Mouse (Mus musculus): ENCODE measurements around the gene Adamtsl3. TPM values are rescaled to one million over a fixed set of nuclear protein-coding genes. Genes with fewer than 3 reads are reported as not detected.

Adamtsl3 gene
- total RNA-seq (2021), result 10 to 100 TPM; 12.8 to 19.0 TPM
- long read RNA-seq, experiment 1, full-length matches to known transcripts, result 2 of 9 reads
- long read RNA-seq, experiment 1, partial matches to known transcripts, result 3 of 9 reads
- long read RNA-seq, experiment 1, other reads (novel, unspliced or antisense), result 4 of 9 reads
- long read RNA-seq, experiment 2, full-length matches to known transcripts, result 3 of 7 reads
- long read RNA-seq, experiment 2, partial matches to known transcripts, result 2 of 7 reads
- long read RNA-seq, experiment 2, other reads (novel, unspliced or antisense), result 2 of 7 reads

DNA sequence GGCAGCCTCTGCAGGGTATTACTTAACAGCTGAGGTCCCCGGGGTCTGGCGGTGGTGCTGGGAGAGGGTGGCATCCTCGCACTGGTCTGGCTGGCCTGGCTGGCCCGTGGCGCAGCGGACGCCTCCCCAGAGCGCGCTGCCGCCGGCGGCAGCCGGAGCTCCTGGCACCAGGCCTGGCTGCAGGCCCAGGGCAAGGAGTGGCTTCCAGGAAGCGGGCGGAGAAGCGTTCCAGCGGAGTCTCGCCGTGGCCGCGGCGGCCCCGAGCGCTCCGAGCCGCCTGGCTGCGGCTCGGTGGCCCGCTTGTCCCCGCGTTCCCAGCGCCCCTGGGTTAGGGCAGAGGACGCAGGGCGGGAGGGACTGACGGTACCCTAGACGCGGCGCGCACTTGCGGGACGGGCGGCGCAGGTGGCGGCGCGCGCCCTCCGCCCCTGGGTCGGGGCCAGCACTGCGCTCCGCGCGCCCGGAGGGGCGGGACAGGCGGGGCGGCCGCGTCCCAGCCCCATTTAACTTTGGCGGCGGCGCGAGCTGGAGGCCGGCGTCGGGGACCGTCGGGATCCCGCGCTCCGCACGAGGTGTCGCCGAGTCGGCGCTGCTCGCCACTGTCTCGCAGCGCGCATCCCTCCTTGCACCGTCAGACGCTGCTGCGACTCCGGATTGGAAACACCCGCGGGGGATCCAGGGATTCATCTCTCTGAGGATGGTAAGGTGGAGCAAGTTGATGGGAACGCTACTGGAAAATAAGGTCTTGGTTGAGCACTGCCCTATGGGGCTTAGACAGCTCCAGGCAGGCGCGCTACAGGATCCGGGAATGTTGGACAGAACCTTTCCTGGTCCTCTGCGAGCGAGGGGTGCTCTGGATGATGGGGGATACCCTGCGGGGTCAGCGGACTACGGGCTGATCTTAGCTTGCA, at the start of gene Adamtsl3:
Gene Adamtsl3, plus strand, starts transcription at position 484 of the 911 bp plus-strand sequence.
- peak in 1 of 2 experiments; percentile 64 for DNase-seq (ENCODE audit: low spot score in 2 of 2)

GRCm38 (mm10) chr7:82287242-82287641, 48.3 kb upstream of the Adamtsl3 start:
- no peak for DNase-seq (ENCODE audit: low spot score in 2 of 2)

DNA sequence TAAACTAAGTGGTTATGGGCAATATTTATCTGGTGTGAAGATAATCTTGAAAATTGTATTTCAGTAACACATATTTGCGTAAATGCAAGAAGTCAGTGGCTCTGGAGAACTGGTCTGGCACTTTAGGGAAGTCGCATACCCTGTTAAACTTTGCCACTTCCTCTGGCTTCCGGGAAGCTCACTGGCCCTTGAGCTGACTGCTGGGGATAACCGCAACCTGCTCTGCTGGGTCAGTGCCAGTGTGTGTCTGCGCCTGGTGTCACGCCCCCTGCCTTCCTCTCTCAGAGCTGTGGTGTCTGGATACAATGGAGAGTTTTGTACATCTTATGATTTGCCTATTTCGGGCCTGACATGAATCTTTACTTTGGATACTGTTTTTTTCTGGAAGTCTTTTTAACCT, 42.1 kb upstream of the Adamtsl3 start:
- no peak for DNase-seq (ENCODE audit: low spot score in 2 of 2)

DNA sequence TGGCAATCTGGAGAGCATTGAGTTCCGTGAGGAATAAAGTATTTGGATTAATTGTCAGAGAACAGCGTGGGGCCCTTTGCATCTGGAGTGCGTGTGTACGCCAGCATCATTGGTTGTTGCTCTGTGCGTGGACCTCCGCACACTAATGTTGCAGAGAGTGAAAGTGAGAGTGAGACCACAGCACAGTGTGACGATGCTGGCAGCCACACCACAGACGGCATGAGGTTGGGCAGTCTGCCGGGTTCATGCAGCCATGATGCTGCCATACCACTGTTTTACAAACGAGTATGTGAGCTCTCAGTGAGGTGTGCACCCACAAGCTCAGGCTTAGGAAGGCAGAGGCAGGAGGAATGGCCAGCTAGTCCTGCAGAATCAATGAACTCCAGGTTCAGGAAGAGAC, 41.4 kb upstream of the Adamtsl3 start:
- no peak for DNase-seq (ENCODE audit: low spot score in 2 of 2)

DNA sequence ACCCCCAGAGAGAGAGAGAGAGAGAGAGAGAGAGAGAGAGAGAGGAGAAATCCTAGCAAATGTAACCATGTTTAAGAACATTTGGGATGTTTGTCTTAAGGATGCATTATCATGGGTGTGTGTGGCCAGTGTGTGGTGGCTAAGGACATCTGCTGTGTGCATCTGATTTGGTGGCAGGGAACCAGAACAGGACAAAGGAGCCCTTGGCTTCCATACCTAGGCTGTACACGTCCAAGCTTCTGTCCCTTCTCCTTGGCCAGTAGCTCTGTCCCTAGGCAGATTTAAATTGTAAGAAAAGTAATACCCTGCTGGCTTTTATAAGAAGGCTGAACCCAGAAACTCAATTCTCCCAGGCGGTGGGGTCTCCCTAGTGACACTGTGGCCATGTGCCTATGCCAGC, 40.9 kb upstream of the Adamtsl3 start:
- no peak for DNase-seq (ENCODE audit: low spot score in 2 of 2)

GRCm38 (mm10) chr7:82308398-82308797, 27.1 kb upstream of the Adamtsl3 start:
- DNase-seq (ENCODE audit: low spot score in 2 of 2), result no peak

DNA sequence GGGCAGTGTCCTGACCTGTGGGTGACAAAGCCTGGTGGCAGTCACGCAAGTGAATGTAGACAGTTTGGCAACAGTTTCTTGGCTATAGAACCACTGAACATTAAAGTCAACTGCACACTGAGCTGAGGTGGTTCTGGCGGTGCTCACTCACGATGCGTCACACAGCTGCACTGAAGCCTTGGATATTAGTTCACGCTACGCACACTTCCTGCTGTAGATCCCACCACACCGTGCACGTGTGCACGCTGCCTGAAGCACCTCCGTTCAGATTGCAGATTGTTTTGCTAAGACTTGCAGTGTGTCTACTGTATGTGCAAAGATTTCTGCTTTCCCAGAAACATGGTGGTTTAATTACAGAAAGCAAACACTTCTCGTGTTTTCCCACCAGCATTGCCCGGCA, 17.0 kb upstream of the Adamtsl3 start:
- DNase-seq (ENCODE audit: low spot score in 2 of 2), result no peak

DNA sequence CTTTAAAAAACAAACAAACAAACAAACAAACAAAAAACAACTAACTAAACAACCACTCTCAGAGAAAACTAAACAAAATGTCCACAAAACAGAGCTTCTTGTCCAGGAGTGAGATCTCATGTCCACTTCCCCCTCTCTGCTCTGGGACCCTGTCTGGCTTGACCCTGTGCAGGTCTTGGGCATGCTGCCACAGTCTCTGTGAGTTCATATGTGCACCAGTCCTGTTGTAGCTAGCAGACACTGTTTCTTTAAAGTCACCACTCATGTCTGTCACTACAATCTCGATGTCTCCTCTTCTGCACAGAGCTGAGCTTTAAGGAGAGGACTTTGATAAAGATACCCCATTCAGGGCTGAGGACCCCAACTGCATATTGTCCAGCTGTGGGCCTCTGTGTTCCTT, 8.9 kb upstream of the Adamtsl3 start:
- no peak for DNase-seq (ENCODE audit: low spot score in 2 of 2)

GRCm38 (mm10) chr7:82327201-82327600, 8.3 kb upstream of the Adamtsl3 start:
- no peak for DNase-seq (ENCODE audit: low spot score in 2 of 2)

DNA sequence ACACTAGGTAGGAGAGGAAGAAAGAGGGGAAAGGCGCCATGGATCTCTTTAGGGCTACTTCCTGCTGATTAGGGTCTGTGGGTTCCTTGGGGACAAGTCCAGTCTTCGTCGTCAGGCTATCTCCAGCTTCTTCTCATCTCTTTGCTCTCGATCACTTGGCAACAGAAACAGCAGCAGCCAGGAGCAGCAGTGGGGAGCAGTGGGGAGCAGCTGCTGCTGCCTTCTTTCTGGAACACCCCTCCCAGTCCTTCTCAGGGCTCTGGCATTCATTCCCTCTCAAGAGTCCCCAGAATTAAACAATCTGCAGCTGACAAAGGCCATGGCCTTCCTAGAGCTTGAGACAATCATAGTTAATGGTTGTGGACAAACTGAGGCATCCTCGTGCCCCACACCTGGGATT, 7.6 kb upstream of the Adamtsl3 start:
- DNase-seq (ENCODE audit: low spot score in 2 of 2), result no peak

GRCm38 (mm10) chr7:82329831-82330230, 5.7 kb upstream of the Adamtsl3 start:
- no peak for DNase-seq (ENCODE audit: low spot score in 2 of 2)

- no peak for DNase-seq (ENCODE audit: low spot score in 2 of 2)
Observed at GRCm38 (mm10) chr7:82330860-82331259, 4.6 kb upstream of the Adamtsl3 start.

GRCm38 (mm10) chr7:82334000-82334399, 1.5 kb upstream of the Adamtsl3 start:
- DNase-seq (ENCODE audit: low spot score in 2 of 2), result no peak

GRCm38 (mm10) chr7:82336132-82336531, 638 bp downstream of the Adamtsl3 start:
- peak; percentile 75 to 77 for DNase-seq (ENCODE audit: low spot score in 2 of 2)

- DNase-seq (ENCODE audit: low spot score in 2 of 2), result no peak
Observed at GRCm38 (mm10) chr7:82338121-82338520, 2.6 kb downstream of the Adamtsl3 start.

- DNase-seq (ENCODE audit: low spot score in 2 of 2), result no peak
Observed at GRCm38 (mm10) chr7:82338532-82338931, 3.0 kb downstream of the Adamtsl3 start.

GRCm38 (mm10) chr7:82339214-82339613, 3.7 kb downstream of the Adamtsl3 start:
- no peak for DNase-seq (ENCODE audit: low spot score in 2 of 2)

DNA sequence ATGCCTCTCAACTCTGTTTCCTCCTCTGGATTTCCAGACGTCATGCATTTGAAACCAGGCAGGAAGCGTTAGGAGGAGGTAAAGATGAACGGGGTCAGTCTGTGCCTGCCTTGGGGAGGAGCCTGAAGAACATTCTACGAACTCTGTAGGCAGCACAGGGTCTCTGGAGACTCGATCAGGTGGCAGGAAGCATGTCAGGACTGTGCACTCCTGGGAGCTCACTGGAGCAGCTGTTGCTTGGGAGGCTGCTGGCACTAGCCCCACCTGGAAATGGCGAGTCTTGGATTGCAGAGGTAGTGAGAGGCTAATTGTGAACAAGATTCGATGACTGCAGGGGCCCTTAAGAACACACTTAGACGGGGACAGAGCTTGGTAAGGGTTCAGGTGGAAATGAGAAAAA, 6.0 kb downstream of the Adamtsl3 start:
- DNase-seq (ENCODE audit: low spot score in 2 of 2), result no peak

DNA sequence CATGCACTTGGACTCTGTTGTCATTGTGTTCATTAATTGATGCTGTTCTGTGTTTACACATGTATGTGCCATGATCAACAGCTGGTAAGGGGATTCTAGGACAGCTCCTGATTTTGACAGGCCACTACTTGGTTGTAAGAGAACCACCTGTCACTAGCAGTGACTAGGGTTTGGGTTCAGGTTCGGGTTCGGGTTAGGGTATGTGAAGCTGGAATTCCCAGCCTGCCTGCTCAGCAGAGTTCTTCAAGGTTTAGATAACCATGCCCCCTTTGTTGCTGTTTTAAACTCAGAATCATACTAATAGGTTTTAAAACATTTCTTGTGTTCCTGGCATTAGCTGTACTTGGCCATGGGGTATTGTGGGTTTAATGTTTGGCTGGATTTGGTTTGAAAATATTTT, 11.2 kb downstream of the Adamtsl3 start:
- no peak for DNase-seq (ENCODE audit: low spot score in 2 of 2)

GRCm38 (mm10) chr7:82349796-82350195, 14.3 kb downstream of the Adamtsl3 start:
- no peak for DNase-seq (ENCODE audit: low spot score in 2 of 2)

- no peak for DNase-seq (ENCODE audit: low spot score in 2 of 2)
Observed at GRCm38 (mm10) chr7:82350421-82350820, 14.9 kb downstream of the Adamtsl3 start.

GRCm38 (mm10) chr7:82359146-82359545, 23.7 kb downstream of the Adamtsl3 start:
- DNase-seq (ENCODE audit: low spot score in 2 of 2), result no peak

Data from gastrocnemius, postnatal 4 days (tissue).